Mouse (Mus musculus) kidney, adult 2 months (tissue): ENCODE measurements around the gene Frem1.

Experiments used
- CTCF ChIP-seq: fragments of 200-500 bp; conservative IDR thresholded peaks from 2 replicates; pipeline ENCODE4 v1.5.1; 2011; ENCODE audit warnings: low read depth, mild to moderate bottlenecking, control low read depth, low read length, moderate library complexity, mixed read lengths; ENCODE audit not compliant: insufficient read depth, insufficient read length
- POLR2A ChIP-seq: fragments of 200-500 bp; IDR thresholded peaks from one replicate; pipeline ENCODE4 v1.6.1; 2011; ENCODE audit warnings: low read depth, low read length, control low read depth

GRCm38 (mm10) chr4:82867731-82868445 is 184.3 kb downstream of the Frem1 start:
- TF ChIP-seq POLR2A (no peak), CTCF (no peak)
